Mouse (Mus musculus): ENCODE data around the gene Zfp712. TPM values are rescaled to one million over a fixed set of nuclear protein-coding genes. Genes with fewer than 3 reads are reported as not detected.
A peak's percentile ranks its signal among the peaks of the same experiment; 100 is the strongest.

Gene Zfp712
- 6.2 and 7.2 TPM in 2 replicates for polyA plus RNA-seq (2015; fragmentation: Nextera tagmentation; extraction: Ambion mirVana)

DNA sequence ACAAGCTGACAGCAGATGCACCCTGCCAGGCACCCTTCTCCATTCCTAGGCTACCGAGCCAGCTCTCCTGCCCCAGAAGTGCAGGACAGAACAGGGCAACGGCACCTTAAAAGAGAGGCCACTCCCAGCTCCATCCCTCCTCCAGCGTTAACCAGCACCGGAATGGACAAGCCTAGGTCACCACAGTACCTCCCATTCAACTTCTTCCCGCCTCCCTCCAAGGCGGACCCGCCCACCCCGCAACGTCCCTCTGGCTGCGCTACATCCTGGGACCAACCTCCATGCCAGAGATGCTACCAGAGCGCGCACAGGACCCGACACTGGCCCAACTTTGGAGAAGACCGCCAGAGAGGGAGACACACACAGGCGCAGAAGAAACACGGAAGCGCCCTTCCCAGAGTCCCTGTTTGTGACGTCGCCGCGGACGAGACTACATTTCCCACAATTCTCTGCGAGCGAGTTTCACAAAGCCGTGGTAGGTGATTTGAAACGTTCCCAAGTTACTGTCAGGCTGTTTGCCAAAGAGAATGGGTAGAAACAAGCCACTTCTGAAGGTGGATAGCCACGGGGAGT, at the start of gene Zfp712:
Gene Zfp712 (minus strand): TSS at position 385 of the 573 bp plus-strand sequence.
- H3K9me3 ChIP-seq, result peaks cover 21% of the 10 kb centered on the region
- H3K36me3 ChIP-seq, result peaks cover 8% of the 10 kb centered on the region; the same call in 1 of the 2 replicates
- H3K4me1 ChIP-seq (replicated peaks), result peaks cover 7% of the 10 kb centered on the region
- H3K4me2 ChIP-seq (replicated peaks), result peak within 1 kb of the TSS; percentile 75
- no peaks in the 10 kb centered on the region for H3K27me3 ChIP-seq
- peak within 1 kb of the TSS; percentile 78 for H3K9ac ChIP-seq (replicated peaks)
- WGBS, result under 1% methylated on average over 27 of the region's 27 CpGs
- ATAC-seq, result peak; percentile 96
- peak within 1 kb of the TSS; percentile 70 for H3K27ac ChIP-seq
- peak within 1 kb of the TSS; percentile 76 for H3K4me3 ChIP-seq (replicated peaks)

DNA sequence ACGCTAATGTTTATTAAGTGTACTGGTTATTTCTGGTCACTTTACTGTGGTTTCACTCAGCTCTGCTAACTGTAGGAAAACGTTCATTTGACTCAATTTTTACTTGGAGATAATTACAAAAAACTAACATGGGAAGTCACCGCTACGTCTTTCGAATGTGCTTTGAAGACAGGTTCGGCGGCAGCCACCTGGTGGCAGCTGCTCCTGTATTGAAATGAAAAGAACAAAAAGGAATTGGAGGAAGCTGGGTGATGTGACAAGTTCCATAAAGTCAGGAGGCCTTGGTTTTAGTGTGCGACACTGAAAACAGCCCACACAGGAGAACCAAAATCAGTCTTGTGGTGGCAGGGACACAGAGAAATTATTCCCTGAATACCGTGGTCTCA, 47.8 kb upstream of the Zfp712 start:
- Histone ChIP-seq H3K9me3 (no peaks in the 10 kb centered on the region), H3K36me3 (no peaks in the 10 kb centered on the region), H3K27ac (peak overlapping the region; percentile 44; the same call in 1 of the 2 replicates), H3K4me1 (replicated peaks) (peaks cover 13% of the 10 kb centered on the region), H3K9ac (replicated peaks) (peak overlapping the region; percentile 39; the same call in 1 of the 2 replicates), H3K4me2 (replicated peaks) (peak overlapping the region; percentile 69), H3K4me3 (replicated peaks) (peak overlapping the region; percentile 59), H3K27me3 (no peaks in the 10 kb centered on the region)
- WGBS, result 4% methylated on average over 9 of the region's 9 CpGs
- ATAC-seq, result no peak

DNA sequence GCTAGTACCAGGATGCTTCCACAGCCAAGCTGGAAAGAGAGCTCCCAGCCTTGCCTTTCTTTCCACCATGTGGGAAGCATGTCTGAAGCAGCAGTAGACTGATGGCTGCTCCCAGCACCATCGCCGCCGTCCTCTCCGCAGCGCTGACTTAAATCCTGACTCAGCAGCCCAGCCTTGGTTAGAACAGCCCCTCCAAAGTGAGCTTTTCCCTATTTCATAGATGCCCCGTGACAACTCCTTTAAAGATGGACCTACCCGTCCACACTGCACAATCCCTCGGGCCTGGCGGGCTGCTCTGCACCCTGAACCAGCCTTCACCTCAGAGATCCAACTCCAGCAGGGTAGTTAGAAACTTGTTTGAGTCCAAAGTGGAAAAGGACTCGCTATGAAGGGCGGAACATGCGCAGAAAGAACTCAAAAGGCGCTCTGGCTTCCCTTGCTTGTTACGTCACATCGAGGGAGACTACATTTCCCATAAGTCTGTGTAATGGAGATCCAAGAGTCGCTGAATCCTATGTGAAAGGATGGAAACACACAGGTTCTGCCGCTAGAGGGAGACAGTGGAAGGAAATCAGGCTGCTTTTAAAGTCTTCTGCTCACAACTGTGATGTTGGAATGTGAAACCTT, 47.3 kb upstream of the Zfp712 start, which contains the start of gene Gm28557:
Gene Gm28557 (minus strand): TSS at position 411 of the 627 bp plus-strand sequence.
- peak within 1 kb of the TSS; percentile 64 for H3K9ac ChIP-seq (replicated peaks)
- peak within 1 kb of the TSS; percentile 59 for H3K4me3 ChIP-seq (replicated peaks)
- peaks cover 13% of the 10 kb centered on the region for H3K4me1 ChIP-seq (replicated peaks)
- no peaks in the 10 kb centered on the region for H3K27me3 ChIP-seq
- H3K36me3 ChIP-seq, result no peaks in the 10 kb centered on the region
- peak within 1 kb of the TSS; percentile 44; the same call in 1 of the 2 replicates for H3K27ac ChIP-seq
- under 1% methylated on average over 17 of the region's 17 CpGs for WGBS
- ATAC-seq, result peak; percentile 97
- peak within 1 kb of the TSS; percentile 69 for H3K4me2 ChIP-seq (replicated peaks)
- no peaks in the 10 kb centered on the region for H3K9me3 ChIP-seq

DNA sequence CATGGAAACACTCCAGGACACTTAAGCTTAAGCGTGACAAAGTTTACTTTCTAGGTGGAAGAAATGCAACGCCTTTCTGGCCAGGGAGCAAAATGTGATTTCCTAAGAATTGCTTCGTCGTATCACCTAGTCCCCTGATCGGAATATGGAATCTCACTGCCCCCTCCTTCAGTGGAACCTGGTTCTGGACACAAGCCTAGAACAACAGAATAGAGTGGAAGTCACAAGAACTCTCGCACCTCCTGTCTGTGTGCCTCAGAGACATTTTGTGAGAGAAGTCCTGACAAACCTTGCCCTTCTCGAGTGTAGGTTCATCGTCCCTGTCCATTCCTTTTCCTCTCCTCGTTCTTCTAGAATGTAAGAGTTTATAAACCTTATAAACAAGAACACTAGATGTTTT, 46.7 kb upstream of the Zfp712 start:
- Histone ChIP-seq H3K27me3 (no peaks in the 10 kb centered on the region), H3K9ac (replicated peaks) (peak overlapping the region; percentile 64), H3K4me2 (replicated peaks) (peak overlapping the region; percentile 69), H3K36me3 (no peaks in the 10 kb centered on the region), H3K4me3 (replicated peaks) (peak overlapping the region; percentile 59), H3K27ac (no peak overlapping the region), H3K4me1 (replicated peaks) (peaks cover 13% of the 10 kb centered on the region), H3K9me3 (no peaks in the 10 kb centered on the region)
- 68% methylated on average over 9 of the region's 9 CpGs for WGBS
- no peak for ATAC-seq

DNA sequence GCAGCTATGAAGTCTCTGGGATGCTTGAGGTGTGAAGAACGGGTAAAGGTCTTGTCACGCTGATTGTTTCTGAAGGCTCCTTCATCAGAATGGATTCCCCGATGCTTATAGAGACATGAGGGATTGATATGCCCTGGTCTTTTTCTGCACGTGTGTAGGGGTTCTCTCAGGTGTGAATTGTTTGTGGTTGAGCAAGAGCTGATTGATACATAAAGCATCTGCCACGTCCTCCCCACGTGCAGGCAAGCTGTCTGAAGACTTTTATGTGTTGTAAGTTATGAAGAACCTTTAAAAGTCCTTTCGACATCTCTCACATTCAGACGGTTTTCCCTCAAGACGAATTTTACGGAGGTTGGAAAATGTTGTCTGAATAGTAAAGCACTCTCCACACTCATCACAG, 36.9 kb upstream of the Zfp712 start, which contains the start of gene Zfp708:
Gene Zfp708 (minus strand): TSS at position 101 of the 400 bp plus-strand sequence.
- H3K9me3 ChIP-seq, result no peaks in the 10 kb centered on the region
- WGBS, result 91% methylated on average over 10 of the region's 10 CpGs
- H3K4me3 ChIP-seq (replicated peaks), result no peak within 1 kb of the TSS
- H3K4me2 ChIP-seq (replicated peaks), result no peak within 1 kb of the TSS
- no peak within 1 kb of the TSS for H3K9ac ChIP-seq (replicated peaks)
- no peaks in the 10 kb centered on the region for H3K4me1 ChIP-seq (replicated peaks)
- H3K36me3 ChIP-seq, result no peaks in the 10 kb centered on the region
- H3K27ac ChIP-seq, result no peak within 1 kb of the TSS
- ATAC-seq, result no peak
- H3K27me3 ChIP-seq, result no peaks in the 10 kb centered on the region

DNA sequence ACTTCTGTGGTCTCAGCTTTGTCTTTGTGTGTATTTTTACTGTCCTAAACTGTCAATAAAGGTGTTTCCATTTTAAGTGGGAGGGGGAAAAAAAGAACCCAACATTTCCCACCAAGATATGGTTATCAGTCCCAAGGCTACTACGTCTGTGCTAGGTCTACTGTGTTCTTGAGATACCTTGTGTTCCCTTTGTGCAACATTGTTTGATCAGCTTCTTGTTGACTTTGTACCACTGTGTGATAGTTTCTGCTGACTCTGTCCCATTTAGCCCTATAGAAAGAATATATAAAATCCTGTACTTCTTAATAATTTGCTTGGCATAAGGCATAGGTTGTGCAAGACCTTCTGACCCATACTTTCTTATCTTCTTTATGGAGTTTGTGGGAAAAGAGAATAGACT, 29.2 kb upstream of the Zfp712 start:
- H3K36me3 ChIP-seq, result no peaks in the 10 kb centered on the region
- no peak for ATAC-seq
- H3K4me3 ChIP-seq (replicated peaks), result no peak overlapping the region
- H3K9me3 ChIP-seq, result no peaks in the 10 kb centered on the region
- no peak overlapping the region for H3K27ac ChIP-seq
- H3K4me1 ChIP-seq (replicated peaks), result no peaks in the 10 kb centered on the region
- no peak overlapping the region for H3K4me2 ChIP-seq (replicated peaks)
- H3K27me3 ChIP-seq, result no peaks in the 10 kb centered on the region
- 87% methylated on average over 1 of the region's 1 CpGs for WGBS
- H3K9ac ChIP-seq (replicated peaks), result no peak overlapping the region

DNA sequence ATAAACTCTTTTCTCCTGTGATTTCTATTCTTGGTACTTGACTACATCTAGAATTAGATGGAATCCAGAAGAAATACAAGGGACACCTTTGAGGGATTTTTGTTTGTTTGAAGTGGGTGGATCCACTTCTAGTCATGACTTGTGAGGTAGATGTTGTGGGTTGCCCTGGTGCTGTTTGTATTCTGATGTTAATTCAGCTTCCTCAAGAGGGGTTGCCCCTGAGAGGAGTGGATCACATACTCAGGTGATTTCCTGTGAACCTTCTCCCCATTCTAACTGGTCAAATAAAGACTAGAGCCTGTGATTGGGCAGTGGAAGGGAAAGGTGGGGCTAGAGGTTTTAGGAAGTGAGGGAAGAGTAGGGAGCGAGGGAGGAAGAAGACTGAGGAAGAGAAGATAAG, 21.0 kb upstream of the Zfp712 start:
- H3K4me3 ChIP-seq (replicated peaks), result peak overlapping the region; percentile 68; the same call in 1 of the 2 replicates
- 82% methylated on average over 1 of the region's 1 CpGs for WGBS
- no peak overlapping the region for H3K27ac ChIP-seq
- no peaks in the 10 kb centered on the region for H3K27me3 ChIP-seq
- no peak overlapping the region for H3K9ac ChIP-seq (replicated peaks)
- H3K36me3 ChIP-seq, result peaks cover 18% of the 10 kb centered on the region
- peak overlapping the region; percentile 74 for H3K4me2 ChIP-seq (replicated peaks)
- ATAC-seq, result no peak
- H3K9me3 ChIP-seq, result peaks cover 13% of the 10 kb centered on the region
- peaks cover 7% of the 10 kb centered on the region for H3K4me1 ChIP-seq (replicated peaks)

DNA sequence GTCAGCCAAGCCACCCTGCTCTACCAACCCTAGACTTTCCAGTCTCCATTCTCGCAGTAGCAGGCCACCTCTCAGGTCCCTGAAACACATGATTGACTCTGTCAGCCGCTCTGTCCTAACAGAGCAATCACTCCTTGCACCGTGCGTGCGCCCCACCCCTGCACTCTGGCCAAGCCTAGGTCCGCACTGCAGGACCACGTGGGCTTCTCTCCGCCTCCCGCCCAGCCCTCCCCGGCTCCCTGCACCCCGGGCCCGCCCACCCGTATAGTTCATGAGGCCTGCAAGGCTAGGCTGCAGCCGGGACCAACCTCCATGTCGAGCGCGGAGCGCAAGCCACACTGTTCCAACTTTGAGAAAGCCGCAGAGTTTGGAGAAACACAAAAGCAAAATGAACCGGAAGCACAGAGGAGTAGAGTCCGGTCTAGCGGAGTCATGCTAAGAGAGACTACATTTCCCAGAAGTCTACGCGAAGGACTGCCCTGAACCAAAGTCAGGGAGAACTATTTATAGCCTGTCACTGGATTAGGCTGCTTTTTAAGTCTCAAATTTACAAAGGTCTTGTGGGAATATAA, 20.3 kb upstream of the Zfp712 start:
- H3K4me1 ChIP-seq (replicated peaks), result peaks cover 7% of the 10 kb centered on the region
- peak overlapping the region; percentile 78 for H3K9ac ChIP-seq (replicated peaks)
- peaks cover 19% of the 10 kb centered on the region for H3K9me3 ChIP-seq
- peak overlapping the region; percentile 73 for H3K27ac ChIP-seq
- peak overlapping the region; percentile 68 for H3K4me3 ChIP-seq (replicated peaks)
- H3K27me3 ChIP-seq, result no peaks in the 10 kb centered on the region
- H3K36me3 ChIP-seq, result peaks cover 22% of the 10 kb centered on the region
- 1% methylated on average over 24 of the region's 24 CpGs for WGBS
- peak overlapping the region; percentile 74 for H3K4me2 ChIP-seq (replicated peaks)
- ATAC-seq, result peak; percentile 99

DNA sequence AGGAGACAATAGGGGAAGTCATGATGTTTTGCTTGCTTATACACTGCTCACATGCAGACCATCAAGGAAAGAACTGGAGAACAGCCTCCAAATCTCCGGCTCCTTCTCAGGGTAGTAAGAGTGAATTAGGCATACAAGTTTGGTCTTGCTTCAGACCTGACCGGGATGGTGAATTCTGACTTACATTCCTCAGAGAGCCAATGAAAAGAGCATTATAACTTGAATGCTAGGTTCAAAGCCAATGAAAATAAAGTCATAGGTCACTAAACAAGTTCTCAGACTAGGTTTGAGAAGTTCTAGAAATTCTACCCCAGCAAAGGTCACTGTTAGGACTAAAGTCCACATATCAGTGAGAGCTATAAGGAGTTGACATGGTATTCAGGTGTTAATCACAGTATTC, 16.3 kb upstream of the Zfp712 start:
- Histone ChIP-seq H3K4me2 (replicated peaks) (no peak overlapping the region), H3K4me3 (replicated peaks) (no peak overlapping the region), H3K27ac (no peak overlapping the region), H3K4me1 (replicated peaks) (peaks cover 7% of the 10 kb centered on the region), H3K9me3 (peaks cover 40% of the 10 kb centered on the region), H3K36me3 (peaks cover 55% of the 10 kb centered on the region), H3K27me3 (no peaks in the 10 kb centered on the region), H3K9ac (replicated peaks) (no peak overlapping the region)
- no peak for ATAC-seq
- 98% methylated on average over 2 of the region's 2 CpGs for WGBS

DNA sequence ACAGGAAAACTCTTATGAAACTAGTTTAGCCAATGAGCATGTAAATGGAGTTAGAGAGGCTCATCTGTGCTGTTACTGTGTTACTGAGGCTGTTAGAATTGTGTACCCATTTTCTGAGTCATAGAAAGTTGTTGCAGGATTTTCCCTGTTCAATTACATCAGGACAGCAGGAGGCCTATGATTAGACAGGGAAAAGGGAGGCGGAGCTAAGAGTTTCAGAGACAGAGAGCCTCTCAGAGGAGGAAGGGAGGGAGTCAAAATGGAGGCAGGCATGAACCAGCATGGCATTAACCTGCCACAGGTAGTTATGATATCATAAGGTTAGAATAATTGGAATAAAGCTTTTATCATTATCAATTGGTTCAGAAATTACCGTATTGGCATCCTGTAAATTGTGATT, 11.8 kb upstream of the Zfp712 start:
- no peak overlapping the region for H3K9ac ChIP-seq (replicated peaks)
- ATAC-seq, result no peak
- H3K27ac ChIP-seq, result no peak overlapping the region
- WGBS, result 94% methylated on average over 2 of the region's 2 CpGs
- no peak overlapping the region for H3K4me2 ChIP-seq (replicated peaks)
- H3K4me3 ChIP-seq (replicated peaks), result no peak overlapping the region
- H3K9me3 ChIP-seq, result peaks cover 54% of the 10 kb centered on the region
- no peaks in the 10 kb centered on the region for H3K4me1 ChIP-seq (replicated peaks)
- no peaks in the 10 kb centered on the region for H3K27me3 ChIP-seq
- peaks cover 75% of the 10 kb centered on the region for H3K36me3 ChIP-seq

DNA sequence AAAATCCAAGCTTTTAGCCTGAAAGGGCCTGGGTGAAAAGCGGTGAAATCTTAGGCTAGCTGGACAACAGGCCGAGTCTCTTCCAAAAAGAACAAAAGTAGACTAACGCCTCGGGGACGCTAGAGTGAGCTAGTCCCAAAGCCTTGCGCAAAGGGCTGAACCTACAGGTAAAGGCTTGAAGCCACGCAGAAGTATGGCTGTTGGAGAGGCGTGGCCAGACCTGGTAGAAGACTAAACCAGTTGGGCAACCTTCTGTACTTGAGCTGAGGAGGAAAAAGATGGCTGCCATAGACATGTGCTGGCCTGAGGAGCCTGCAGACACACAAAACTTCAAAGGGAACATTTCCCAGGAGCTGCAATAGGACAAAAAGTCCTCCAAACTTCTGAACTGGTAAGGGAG, 4.4 kb upstream of the Zfp712 start:
- Histone ChIP-seq H3K36me3 (peaks cover 31% of the 10 kb centered on the region), H3K4me1 (replicated peaks) (peaks cover 2% of the 10 kb centered on the region), H3K27me3 (no peaks in the 10 kb centered on the region), H3K9ac (replicated peaks) (no peak overlapping the region), H3K4me2 (replicated peaks) (no peak overlapping the region), H3K4me3 (replicated peaks) (no peak overlapping the region), H3K9me3 (peaks cover 27% of the 10 kb centered on the region), H3K27ac (no peak overlapping the region)
- ATAC-seq, result no peak
- WGBS, result 88% methylated on average over 8 of the region's 8 CpGs

DNA sequence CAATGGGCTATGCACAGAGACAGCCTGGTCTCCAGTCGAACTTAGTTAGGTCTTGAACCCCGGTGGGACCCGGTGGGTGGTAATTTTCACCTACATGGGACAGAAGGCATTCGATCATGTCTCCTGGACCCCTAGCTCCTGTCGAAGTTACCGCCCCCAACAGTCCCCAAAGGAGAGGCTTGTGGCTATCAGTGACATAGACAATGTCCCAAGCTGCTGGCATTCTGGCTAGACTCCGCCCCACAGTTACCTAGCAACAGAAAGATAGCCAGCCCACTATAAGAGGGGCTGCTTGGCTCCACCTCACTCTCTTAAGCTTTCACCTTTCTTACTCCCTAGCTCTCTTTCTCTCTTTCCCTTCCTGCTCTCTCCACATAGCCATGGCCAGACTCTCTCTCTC, 1.5 kb upstream of the Zfp712 start:
- peaks cover 22% of the 10 kb centered on the region; the same call in 1 of the 2 replicates for H3K9me3 ChIP-seq
- WGBS, result 61% methylated on average over 7 of the region's 7 CpGs
- H3K36me3 ChIP-seq, result peaks cover 12% of the 10 kb centered on the region
- no peak overlapping the region for H3K4me3 ChIP-seq (replicated peaks)
- no peak overlapping the region for H3K9ac ChIP-seq (replicated peaks)
- peaks cover 7% of the 10 kb centered on the region for H3K4me1 ChIP-seq (replicated peaks)
- no peak overlapping the region for H3K27ac ChIP-seq
- H3K4me2 ChIP-seq (replicated peaks), result no peak overlapping the region
- ATAC-seq, result no peak
- no peaks in the 10 kb centered on the region for H3K27me3 ChIP-seq

All from midbrain, embryonic 13.5 days (tissue).